Mouse (Mus musculus) c-Kit-negative CD71-positive TER-119-positive erythroid progenitor cells, embryonic 14.5 days (primary cell): ENCODE data around the gene Wdr66.

ENCODE experiments used
- DNase-seq: peaks from one replicate; pipeline ENCODE4 v3.0.0-alpha.2; 2013; ENCODE audit warnings: low read depth, low spot score

Gene Wdr66

GRCm38 (mm10) chr5:123313851-123314380 is 62.0 kb downstream of the Wdr66 start:
- no peak for DNase-seq

- no peak for DNase-seq
These were observed 63.4 kb downstream of the Wdr66 start for GRCm38 (mm10) chr5:123315219-123315866.

GRCm38 (mm10) chr5:123317992-123318391 is 66.1 kb downstream of the Wdr66 start:
- no peak for DNase-seq

- no peak for DNase-seq
These were observed 68.2 kb downstream of the Wdr66 start for GRCm38 (mm10) chr5:123320136-123320535.

- DNase-seq: no peak
These were observed 72.3 kb downstream of the Wdr66 start for GRCm38 (mm10) chr5:123324242-123324641.

GRCm38 (mm10) chr5:123326006-123326750 is 74.3 kb downstream of the Wdr66 start:
- DNase-seq: no peak

GRCm38 (mm10) chr5:123326751-123327148 is 74.8 kb downstream of the Wdr66 start:
- no peak for DNase-seq

GRCm38 (mm10) chr5:123327686-123328085 is 75.8 kb downstream of the Wdr66 start:
- no peak for DNase-seq

GRCm38 (mm10) chr5:123333566-123333965 is 81.7 kb downstream of the Wdr66 start:
- no peak for DNase-seq

GRCm38 (mm10) chr5:123336205-123336961 is 84.5 kb downstream of the Wdr66 start:
- no peak for DNase-seq

- DNase-seq: no peak
These were observed 86.6 kb downstream of the Wdr66 start for GRCm38 (mm10) chr5:123338463-123338862.

GRCm38 (mm10) chr5:123343707-123344627 is 92.1 kb downstream of the Wdr66 start, which contains the start of gene Bcl7a:
Bcl7a (plus strand) TSS chr5:123343834.
- DNase-seq: peak; percentile 44

GRCm38 (mm10) chr5:123344628-123344962 is 92.7 kb downstream of the Wdr66 start:
- no peak for DNase-seq

GRCm38 (mm10) chr5:123344963-123345852 is 93.3 kb downstream of the Wdr66 start:
- peak; percentile 12 for DNase-seq

GRCm38 (mm10) chr5:123345853-123346654 is 94.2 kb downstream of the Wdr66 start:
- no peak for DNase-seq

- no peak for DNase-seq
These were observed 94.9 kb downstream of the Wdr66 start for GRCm38 (mm10) chr5:123346701-123347270.

GRCm38 (mm10) chr5:123347985-123348384 is 96.1 kb downstream of the Wdr66 start:
- no peak for DNase-seq

GRCm38 (mm10) chr5:123350386-123350785 is 98.5 kb downstream of the Wdr66 start:
- no peak for DNase-seq

GRCm38 (mm10) chr5:123355918-123356317 is 104.0 kb downstream of the Wdr66 start:
- DNase-seq: no peak
